Mouse (Mus musculus) gastrocnemius, postnatal 10 days (tissue): Measurements from ENCODE around the gene Atxn3. TPM values are rescaled to one million over a fixed set of nuclear protein-coding genes. Genes with fewer than 3 reads are reported as not detected.

Experiments
- DNase-seq: peaks from one replicate; pipeline ENCODE4 v3.0.0; 2021; ENCODE audit warnings: mixed read lengths
- total RNA-seq, 2 experiments: library from RNA; stranded (reverse); gene quantifications; 2 replicates each; pipeline ENCODE4 v1.2.3; 2021

Gene Atxn3
- total RNA-seq, 2 experiments from 2014 or later, result 4.3 to 5.9 TPM

- DNase-seq, result no peak
Measured at GRCm38 (mm10) chr12:101892832-101893231, 65.2 kb downstream of the Atxn3 start.

GRCm38 (mm10) chr12:101891066-101891465 is 67.0 kb downstream of the Atxn3 start:
- no peak for DNase-seq

GRCm38 (mm10) chr12:101889351-101889750 is 68.7 kb downstream of the Atxn3 start:
- no peak for DNase-seq

- DNase-seq, result no peak
Measured at GRCm38 (mm10) chr12:101888312-101888711, 69.7 kb downstream of the Atxn3 start.

DNA sequence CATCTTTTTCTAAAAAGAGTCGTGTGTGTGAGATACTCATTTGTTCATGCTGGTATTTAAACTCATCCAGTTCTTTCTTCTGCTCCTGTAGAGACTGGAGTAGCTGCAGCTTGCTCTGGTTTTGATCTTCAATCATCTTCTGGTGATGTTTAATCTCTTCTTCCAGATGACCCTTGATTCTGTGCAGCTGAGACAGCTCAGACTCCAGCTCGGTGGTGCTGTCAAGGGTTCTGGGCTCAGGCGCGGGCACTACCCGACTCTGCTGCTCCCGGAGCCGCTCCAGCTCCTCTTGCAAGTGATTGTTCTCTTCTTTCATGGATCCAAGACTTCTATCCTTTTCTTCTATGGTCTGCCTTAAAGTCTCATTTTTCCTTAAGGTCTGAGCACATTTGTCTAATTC is 73.1 kb downstream of the Atxn3 start:
- no peak for DNase-seq

DNA sequence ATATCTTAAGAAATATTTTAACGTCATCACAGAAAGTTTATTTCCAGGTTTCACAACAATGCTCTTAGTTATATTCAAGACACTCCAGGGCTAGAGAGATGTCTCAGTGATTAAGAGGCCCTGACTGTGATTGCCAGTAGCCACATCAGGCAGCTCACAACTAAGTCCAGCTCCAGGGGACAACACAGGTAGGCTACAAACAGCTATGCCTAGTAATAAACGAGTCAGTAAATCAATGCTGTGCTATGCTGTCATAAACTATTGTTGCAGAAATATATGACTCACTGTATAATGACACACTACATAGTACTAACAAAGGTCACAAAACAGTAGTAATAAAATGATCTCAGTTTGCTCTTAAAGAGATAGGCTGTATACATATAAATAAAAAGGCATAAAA is 81.7 kb downstream of the Atxn3 start:
- no peak for DNase-seq

DNA sequence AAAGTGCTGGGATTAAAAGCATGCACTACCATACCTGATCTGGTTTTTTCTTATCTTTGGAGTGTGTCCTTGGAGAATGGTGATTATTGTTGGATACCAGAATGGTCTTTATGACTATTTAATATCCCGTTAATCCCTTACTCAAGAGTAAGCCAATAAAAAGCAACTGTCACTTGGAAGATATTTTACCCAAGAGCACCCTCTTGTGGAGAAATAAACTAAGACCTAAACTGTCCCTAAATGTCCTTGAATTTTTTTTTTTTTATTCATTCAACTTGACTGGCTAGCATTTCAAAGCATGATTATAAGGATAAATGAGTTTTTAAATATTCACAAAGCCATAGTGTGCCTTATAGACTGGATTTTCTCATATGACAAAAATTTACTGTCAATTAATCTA is 82.9 kb downstream of the Atxn3 start:
- DNase-seq, result no peak

Other genes with a start within 250 kb of the Atxn3 start
- under 1 TPM; 0.16 to 0.32 TPM for gene Tc2n, start 239.7 kb downstream of the Atxn3 start, total RNA-seq
- gene Fbln5, start 139.2 kb downstream of the Atxn3 start, total RNA-seq, result 10 to 100 TPM; 47.8 to 56.1 TPM
- gene Trip11, start 45.0 kb downstream of the Atxn3 start, total RNA-seq, result 10 to 100 TPM; 20.5 to 23.8 TPM
- 10 to 100 TPM; 12.2 to 14.6 TPM for gene Cpsf2, start 17.7 kb upstream of the Atxn3 start, total RNA-seq
- under 1 TPM; 0.26 to 0.32 TPM for gene Slc24a4, start 170.5 kb upstream of the Atxn3 start, total RNA-seq